Mouse (Mus musculus): ENCODE data around the gene Cdk8.

DNA sequence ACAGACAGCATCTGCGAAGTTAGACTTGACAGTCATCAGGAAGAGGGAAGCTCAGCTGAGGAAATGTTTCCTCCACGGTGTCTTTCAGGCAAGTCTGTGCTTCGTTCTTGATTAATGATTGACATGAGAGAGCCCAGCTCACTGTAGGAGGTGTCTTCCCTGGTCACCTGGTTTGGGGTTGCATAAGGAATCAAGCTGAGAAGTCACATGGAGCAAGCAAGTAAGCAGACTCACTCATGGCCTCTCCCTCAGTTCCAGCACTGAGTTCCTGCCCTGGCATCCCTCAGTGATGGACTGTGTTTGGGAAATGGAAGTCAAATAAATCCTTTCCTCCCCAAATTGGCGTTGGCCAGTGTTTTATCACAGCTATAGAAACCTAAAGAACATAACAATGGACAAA is 40.9 kb upstream of the Cdk8 start:
- TF ChIP-seq CTCF (conservative IDR thresholded peaks at IDR 0.05; ENCODE audit: low read length) (no peak), POU5F1 (IDR thresholded peaks at IDR 0.05; ENCODE audit: borderline replicate concordance, low read length) (no peak), NANOG (IDR thresholded peaks at IDR 0.05; ENCODE audit: borderline replicate concordance, low read length) (no peak)
